Mouse (Mus musculus): ENCODE measurements at regions not wholly inside any gene's neighbourhood (a gene's known extent, or its start where the extent isn't known, plus 50 kb on each side); places are given as distances from the start of the nearest gene placed in this dataset.

DNA sequence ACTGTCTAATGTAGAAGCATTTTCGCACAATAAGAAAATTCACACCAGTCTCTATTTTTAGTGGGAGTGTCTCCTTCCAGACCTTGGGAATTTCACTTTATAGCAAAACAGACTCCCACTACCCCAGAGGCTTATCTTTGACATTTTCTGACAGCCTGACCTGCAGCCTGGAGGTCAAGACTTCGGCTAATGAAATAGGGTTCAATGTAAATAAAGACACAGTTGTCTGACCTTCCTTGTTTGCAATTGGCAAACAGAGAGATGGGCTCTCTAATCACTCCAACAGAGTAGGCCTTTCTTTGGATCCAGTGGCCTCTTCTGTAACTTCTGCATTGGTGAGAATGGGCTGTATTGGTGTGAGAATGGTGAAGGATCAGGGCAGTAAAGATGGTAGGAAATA is 321.7 kb upstream of the Tnp1 start:
- no peak for ATAC-seq
- Histone ChIP-seq H3K9ac (ENCODE audit: low read depth, low read length) (no peak overlapping the region), H3K4me3 (ENCODE audit: low read depth, low read length) (no peak overlapping the region), H3K27ac (ENCODE audit: low read length) (no peak overlapping the region), H3K4me1 (ENCODE audit: control insufficient read depth, insufficient read depth, low read length) (no peaks in the 10 kb centered on the region), H3K4me2 (ENCODE audit: low read length) (no peak overlapping the region), H3K9me3 (replicated peaks; ENCODE audit: control insufficient read depth, low read length, poor library complexity, severe bottlenecking) (no peaks in the 10 kb centered on the region), H3K27me3 (ENCODE audit: control insufficient read depth, insufficient read depth, low read depth, low read length) (no peaks in the 10 kb centered on the region), H3K36me3 (ENCODE audit: control insufficient read depth, insufficient read depth, low read length) (no peaks in the 10 kb centered on the region)
- WGBS = 77% methylated on average over 2 of the region's 2 CpGs

- H3K9me3 ChIP-seq (replicated peaks; ENCODE audit: control insufficient read depth, low read length, poor library complexity, severe bottlenecking) = no peaks in the 10 kb centered on the region
- H3K36me3 ChIP-seq (ENCODE audit: control insufficient read depth, insufficient read depth, low read length) = no peaks in the 10 kb centered on the region
- no peak overlapping the region for H3K27ac ChIP-seq (ENCODE audit: low read length)
- H3K27me3 ChIP-seq (ENCODE audit: control insufficient read depth, insufficient read depth, low read depth, low read length) = no peaks in the 10 kb centered on the region
- no peak overlapping the region for H3K4me3 ChIP-seq (ENCODE audit: low read depth, low read length)
- 95% methylated on average over 4 of the region's 4 CpGs for WGBS
- no peak overlapping the region for H3K9ac ChIP-seq (ENCODE audit: low read depth, low read length)
- H3K4me1 ChIP-seq (ENCODE audit: control insufficient read depth, insufficient read depth, low read length) = no peaks in the 10 kb centered on the region
- H3K4me2 ChIP-seq (ENCODE audit: low read length) = no peak overlapping the region
- no peak for ATAC-seq
These were observed 293.8 kb upstream of the Tnp1 start for GRCm38 (mm10) chr1:73309556-73309955.

DNA sequence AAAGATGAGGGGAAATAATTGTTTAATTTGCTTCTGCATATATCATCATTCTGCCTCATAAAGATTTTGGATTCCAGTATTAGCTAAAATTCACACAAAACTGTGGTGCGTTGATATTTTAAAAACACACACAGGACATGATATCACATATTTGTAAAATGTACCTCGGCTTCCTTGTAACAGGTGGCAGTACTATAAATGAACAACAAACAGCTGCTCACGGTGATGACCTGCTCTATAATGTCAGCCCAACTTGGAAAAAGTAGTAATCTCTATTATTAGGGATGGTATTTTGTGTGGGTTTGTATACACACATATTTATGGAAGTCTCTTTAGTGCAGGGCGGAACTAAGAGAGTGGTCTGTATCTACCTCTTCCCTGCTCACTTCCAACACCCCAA is 292.7 kb upstream of the Tnp1 start:
- no peaks in the 10 kb centered on the region for H3K9me3 ChIP-seq (replicated peaks; ENCODE audit: control insufficient read depth, low read length, poor library complexity, severe bottlenecking)
- no peaks in the 10 kb centered on the region for H3K36me3 ChIP-seq (ENCODE audit: control insufficient read depth, insufficient read depth, low read length)
- no peak overlapping the region for H3K9ac ChIP-seq (ENCODE audit: low read depth, low read length)
- 97% methylated on average over 4 of the region's 4 CpGs for WGBS
- H3K4me3 ChIP-seq (ENCODE audit: low read depth, low read length) = no peak overlapping the region
- H3K4me2 ChIP-seq (ENCODE audit: low read length) = no peak overlapping the region
- H3K4me1 ChIP-seq (ENCODE audit: control insufficient read depth, insufficient read depth, low read length) = no peaks in the 10 kb centered on the region
- no peak overlapping the region for H3K27ac ChIP-seq (ENCODE audit: low read length)
- H3K27me3 ChIP-seq (ENCODE audit: control insufficient read depth, insufficient read depth, low read depth, low read length) = no peaks in the 10 kb centered on the region
- ATAC-seq = no peak

- ATAC-seq = no peak
- H3K4me1 ChIP-seq (ENCODE audit: control insufficient read depth, insufficient read depth, low read length) = no peaks in the 10 kb centered on the region
- no peak overlapping the region for H3K27ac ChIP-seq (ENCODE audit: low read length)
- H3K36me3 ChIP-seq (ENCODE audit: control insufficient read depth, insufficient read depth, low read length) = no peaks in the 10 kb centered on the region
- H3K4me2 ChIP-seq (ENCODE audit: low read length) = no peak overlapping the region
- H3K9me3 ChIP-seq (replicated peaks; ENCODE audit: control insufficient read depth, low read length, poor library complexity, severe bottlenecking) = no peaks in the 10 kb centered on the region
- WGBS = 39% methylated on average over 3 of the region's 3 CpGs
- H3K4me3 ChIP-seq (ENCODE audit: low read depth, low read length) = no peak overlapping the region
- H3K9ac ChIP-seq (ENCODE audit: low read depth, low read length) = no peak overlapping the region
- no peaks in the 10 kb centered on the region for H3K27me3 ChIP-seq (ENCODE audit: control insufficient read depth, insufficient read depth, low read depth, low read length)
These were observed 291.5 kb upstream of the Tnp1 start for GRCm38 (mm10) chr1:73307194-73307593.

GRCm38 (mm10) chr1:73299978-73300688 is 284.4 kb upstream of the Tnp1 start:
- H3K9ac ChIP-seq (ENCODE audit: low read depth, low read length) = no peak overlapping the region
- WGBS = 58% methylated on average over 4 of the region's 4 CpGs
- no peak for ATAC-seq
- no peak overlapping the region for H3K27ac ChIP-seq (ENCODE audit: low read length)
- no peaks in the 10 kb centered on the region for H3K36me3 ChIP-seq (ENCODE audit: control insufficient read depth, insufficient read depth, low read length)
- H3K4me3 ChIP-seq (ENCODE audit: low read depth, low read length) = no peak overlapping the region
- H3K27me3 ChIP-seq (ENCODE audit: control insufficient read depth, insufficient read depth, low read depth, low read length) = no peaks in the 10 kb centered on the region
- H3K4me1 ChIP-seq (ENCODE audit: control insufficient read depth, insufficient read depth, low read length) = no peaks in the 10 kb centered on the region
- H3K4me2 ChIP-seq (ENCODE audit: low read length) = no peak overlapping the region
- no peaks in the 10 kb centered on the region; the same call in 1 of the 2 replicates for H3K9me3 ChIP-seq (replicated peaks; ENCODE audit: control insufficient read depth, low read length, poor library complexity, severe bottlenecking)

DNA sequence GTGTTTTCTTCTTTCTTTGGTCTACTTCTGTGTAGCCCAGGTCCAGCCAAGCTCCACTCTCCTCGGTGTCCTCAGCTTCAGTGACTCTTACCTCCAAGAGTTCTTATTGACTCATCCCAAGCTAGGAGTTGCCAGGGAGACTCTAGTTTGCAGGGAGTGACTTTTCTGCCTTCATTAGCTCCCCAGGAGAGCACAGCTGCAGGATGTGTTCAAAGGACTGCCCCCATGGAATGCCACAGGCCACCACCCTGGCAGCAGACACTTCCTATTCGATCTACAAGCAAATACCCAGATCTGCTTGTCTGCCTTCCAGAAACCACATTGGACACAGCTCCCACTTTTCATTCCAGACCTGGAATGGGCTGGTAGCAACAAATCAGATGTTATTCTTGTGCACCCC is 269.6 kb upstream of the Tnp1 start:
- H3K9me3 ChIP-seq (replicated peaks; ENCODE audit: control insufficient read depth, low read length, poor library complexity, severe bottlenecking) = 0 out of 2 replicates have a peak, but pooled peaks cover 2% of the 10 kb centered on the region
- no peaks in the 10 kb centered on the region for H3K27me3 ChIP-seq (ENCODE audit: control insufficient read depth, insufficient read depth, low read depth, low read length)
- H3K4me3 ChIP-seq (ENCODE audit: low read depth, low read length) = no peak overlapping the region
- no peaks in the 10 kb centered on the region for H3K36me3 ChIP-seq (ENCODE audit: control insufficient read depth, insufficient read depth, low read length)
- no peak overlapping the region for H3K4me2 ChIP-seq (ENCODE audit: low read length)
- H3K9ac ChIP-seq (ENCODE audit: low read depth, low read length) = no peak overlapping the region
- WGBS = 73% methylated on average over 2 of the region's 2 CpGs
- no peak for ATAC-seq
- H3K4me1 ChIP-seq (ENCODE audit: control insufficient read depth, insufficient read depth, low read length) = no peaks in the 10 kb centered on the region
- H3K27ac ChIP-seq (ENCODE audit: low read length) = no peak overlapping the region

DNA sequence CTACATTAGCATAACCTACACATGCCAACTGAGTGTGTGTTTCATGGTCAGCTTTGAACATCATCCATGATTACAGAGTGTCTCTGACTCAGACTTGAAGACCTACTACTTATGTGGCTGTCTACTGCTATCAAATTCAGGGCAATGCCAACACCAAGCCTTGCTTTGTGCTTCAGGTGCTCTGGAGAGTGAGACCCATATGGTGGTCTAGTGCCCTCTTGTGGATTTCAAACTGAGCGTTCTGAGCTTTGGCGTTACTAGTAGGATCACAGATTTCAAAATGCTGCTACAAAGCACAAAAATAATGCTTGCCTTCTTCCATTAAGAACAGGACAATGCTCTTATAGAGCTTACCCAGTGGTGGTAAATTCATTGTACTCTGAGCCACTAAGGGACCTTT is 258.8 kb upstream of the Tnp1 start:
- H3K9me3 ChIP-seq (replicated peaks; ENCODE audit: control insufficient read depth, low read length, poor library complexity, severe bottlenecking) = no peaks in the 10 kb centered on the region
- 30% methylated on average over 2 of the region's 2 CpGs for WGBS
- H3K4me3 ChIP-seq (ENCODE audit: low read depth, low read length) = no peak overlapping the region
- H3K4me2 ChIP-seq (ENCODE audit: low read length) = no peak overlapping the region
- ATAC-seq = no peak
- H3K4me1 ChIP-seq (ENCODE audit: control insufficient read depth, insufficient read depth, low read length) = no peaks in the 10 kb centered on the region
- no peak overlapping the region for H3K9ac ChIP-seq (ENCODE audit: low read depth, low read length)
- no peaks in the 10 kb centered on the region for H3K36me3 ChIP-seq (ENCODE audit: control insufficient read depth, insufficient read depth, low read length)
- no peaks in the 10 kb centered on the region for H3K27me3 ChIP-seq (ENCODE audit: control insufficient read depth, insufficient read depth, low read depth, low read length)
- H3K27ac ChIP-seq (ENCODE audit: low read length) = no peak overlapping the region

GRCm38 (mm10) chr1:73270787-73271391 is 255.2 kb upstream of the Tnp1 start:
- no peak overlapping the region for H3K4me3 ChIP-seq (ENCODE audit: low read depth, low read length)
- H3K27ac ChIP-seq (ENCODE audit: low read length) = no peak overlapping the region
- no peak for ATAC-seq
- H3K9me3 ChIP-seq (replicated peaks; ENCODE audit: control insufficient read depth, low read length, poor library complexity, severe bottlenecking) = no peaks in the 10 kb centered on the region
- 15% methylated on average over 6 of the region's 6 CpGs for WGBS
- H3K27me3 ChIP-seq (ENCODE audit: control insufficient read depth, insufficient read depth, low read depth, low read length) = no peaks in the 10 kb centered on the region
- no peaks in the 10 kb centered on the region for H3K36me3 ChIP-seq (ENCODE audit: control insufficient read depth, insufficient read depth, low read length)
- H3K4me1 ChIP-seq (ENCODE audit: control insufficient read depth, insufficient read depth, low read length) = no peaks in the 10 kb centered on the region
- H3K9ac ChIP-seq (ENCODE audit: low read depth, low read length) = no peak overlapping the region
- H3K4me2 ChIP-seq (ENCODE audit: low read length) = no peak overlapping the region

GRCm38 (mm10) chr1:73269051-73269755 is 253.5 kb upstream of the Tnp1 start:
- H3K4me1 ChIP-seq (ENCODE audit: control insufficient read depth, insufficient read depth, low read length) = no peaks in the 10 kb centered on the region
- ATAC-seq = no peak
- no peak overlapping the region for H3K27ac ChIP-seq (ENCODE audit: low read length)
- no peak overlapping the region for H3K9ac ChIP-seq (ENCODE audit: low read depth, low read length)
- no peak overlapping the region for H3K4me3 ChIP-seq (ENCODE audit: low read depth, low read length)
- no peaks in the 10 kb centered on the region for H3K27me3 ChIP-seq (ENCODE audit: control insufficient read depth, insufficient read depth, low read depth, low read length)
- H3K4me2 ChIP-seq (ENCODE audit: low read length) = no peak overlapping the region
- no peaks in the 10 kb centered on the region for H3K36me3 ChIP-seq (ENCODE audit: control insufficient read depth, insufficient read depth, low read length)
- no peaks in the 10 kb centered on the region for H3K9me3 ChIP-seq (replicated peaks; ENCODE audit: control insufficient read depth, low read length, poor library complexity, severe bottlenecking)
- 89% methylated on average over 7 of the region's 7 CpGs for WGBS
